Mouse (Mus musculus) gastrocnemius, postnatal 25 days (tissue): ENCODE measurements at regions not wholly inside any gene's neighbourhood (a gene's known extent, or its start where the extent isn't known, plus 50 kb on each side); places are given as distances from the start of the nearest gene placed in this dataset.
"Not testable (repeated sequence)": the region's sequence is repeated elsewhere in the genome, so short reads cannot be mapped to it uniquely, and the experiment has no call there.

Experiments used
- DNase-seq: peaks from one replicate; pipeline ENCODE4 v3.0.0; 2022

DNA sequence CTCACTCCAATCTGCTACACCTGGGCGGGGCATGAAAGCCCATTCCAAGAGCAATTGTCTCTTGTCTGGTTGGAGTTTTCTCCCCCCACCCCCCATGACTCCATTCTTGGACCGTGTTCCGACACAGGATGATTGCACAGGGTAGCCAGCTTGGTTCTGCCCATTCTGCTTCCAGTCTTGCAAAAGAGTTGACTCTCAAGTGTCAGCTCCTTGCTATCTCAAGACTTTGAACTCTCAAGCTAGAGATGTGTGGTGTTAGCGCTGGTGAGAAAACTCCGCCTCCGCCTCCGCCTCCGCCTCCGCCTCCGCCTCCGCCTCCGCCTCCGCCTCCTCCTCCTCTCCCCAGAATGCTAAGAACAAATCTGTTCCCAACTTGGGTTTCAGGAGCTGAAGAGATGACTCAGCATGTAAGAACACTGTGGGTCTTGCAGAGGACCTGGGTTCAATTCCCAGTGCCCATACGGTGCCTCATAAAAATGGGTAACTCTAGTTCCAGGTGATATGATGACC lies 135.1 kb downstream of the Bcat1 start:
- no peak for DNase-seq

DNA sequence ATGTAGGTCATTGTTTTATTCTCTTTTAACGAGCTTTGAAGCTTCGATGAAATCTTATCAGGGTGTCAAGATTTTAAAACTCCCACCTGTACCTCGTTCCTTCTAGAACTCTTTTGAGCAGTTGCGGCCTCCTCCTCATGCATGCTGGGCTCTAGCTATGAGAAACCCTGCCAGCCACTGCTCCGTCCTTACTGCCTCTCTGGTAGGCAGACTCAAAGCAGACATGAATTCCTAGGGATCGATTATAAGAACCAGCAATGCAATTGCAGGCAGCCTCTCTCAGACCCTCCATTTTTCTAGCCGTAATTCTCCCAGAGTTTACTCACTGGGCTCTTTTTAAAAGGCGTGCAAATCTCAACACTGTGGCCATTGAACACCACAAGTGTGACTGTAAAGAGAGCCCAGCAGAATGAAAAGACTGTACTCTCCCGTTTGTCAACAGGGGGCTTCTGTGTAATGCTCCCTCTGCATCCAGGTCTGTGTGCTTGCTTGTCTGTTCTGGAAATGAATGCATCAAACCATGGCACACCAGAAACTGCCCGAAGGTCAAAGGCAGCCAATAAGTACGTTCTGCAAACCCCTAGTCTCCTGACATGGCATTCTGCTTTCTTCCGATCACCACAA lies 137.3 kb downstream of the Bcat1 start:
- DNase-seq: no peak

DNA sequence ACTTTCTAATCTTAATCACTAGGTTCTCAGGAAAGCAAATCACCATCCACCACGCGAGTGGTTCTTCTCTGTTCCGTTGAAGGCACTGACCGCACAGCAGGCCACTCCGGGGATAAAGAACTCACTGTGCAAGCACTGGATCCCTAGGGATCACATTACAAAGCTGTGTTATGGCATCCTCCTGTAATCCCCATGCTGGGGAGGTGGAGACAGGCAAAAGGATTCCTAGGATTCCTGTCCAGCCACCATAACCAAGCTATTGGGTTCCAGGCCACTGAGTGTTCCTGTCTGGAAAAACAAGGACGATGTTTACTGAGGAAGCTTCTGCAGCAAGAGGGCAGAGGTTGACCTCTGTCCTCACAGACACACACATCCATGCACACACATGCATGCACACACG lies 138.8 kb downstream of the Bcat1 start:
- DNase-seq: no peak

DNA sequence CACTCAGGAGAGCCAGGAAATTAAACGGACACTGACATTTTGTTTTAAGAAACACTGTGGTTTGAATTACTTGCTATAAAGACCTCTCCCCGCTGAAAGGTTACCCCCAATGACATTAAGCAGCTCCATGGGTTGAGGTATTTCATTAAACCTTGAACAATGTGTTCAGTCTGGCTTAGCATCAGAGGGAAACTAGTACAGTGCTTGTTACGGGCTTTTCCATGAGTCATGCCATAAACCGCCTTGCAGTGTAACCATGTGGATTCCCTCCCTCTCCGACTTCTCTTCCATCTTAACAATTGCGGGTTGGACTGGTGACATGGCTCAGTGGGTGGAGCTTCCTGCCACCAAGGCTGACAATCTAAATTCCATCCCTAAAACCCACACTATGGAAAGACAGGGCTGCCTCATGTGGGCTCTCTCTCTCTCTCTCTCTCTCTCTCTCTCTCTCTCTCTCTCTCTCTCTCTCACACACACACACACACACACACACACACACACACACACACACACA lies 142.2 kb downstream of the Bcat1 start:
- DNase-seq: no peak

DNA sequence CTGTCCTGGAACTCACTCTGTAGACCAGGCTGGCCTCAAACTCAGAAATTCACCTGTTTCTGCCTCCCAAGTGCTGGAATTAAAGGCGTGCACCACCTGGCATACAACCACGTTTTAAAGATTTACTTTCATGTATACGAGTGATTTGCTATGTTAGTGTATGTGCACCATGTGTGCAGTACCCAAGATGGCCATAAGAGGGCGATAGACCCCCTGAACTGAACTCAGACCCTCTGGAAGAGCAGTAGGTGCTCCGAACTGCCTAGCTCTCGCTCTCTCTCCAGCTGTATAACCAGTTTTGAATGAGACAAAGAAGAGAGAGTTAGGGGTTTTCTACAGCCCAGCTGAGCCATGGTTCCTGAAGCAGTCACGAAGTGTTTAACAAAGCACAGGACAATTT lies 143.6 kb downstream of the Bcat1 start:
- no peak for DNase-seq

DNA sequence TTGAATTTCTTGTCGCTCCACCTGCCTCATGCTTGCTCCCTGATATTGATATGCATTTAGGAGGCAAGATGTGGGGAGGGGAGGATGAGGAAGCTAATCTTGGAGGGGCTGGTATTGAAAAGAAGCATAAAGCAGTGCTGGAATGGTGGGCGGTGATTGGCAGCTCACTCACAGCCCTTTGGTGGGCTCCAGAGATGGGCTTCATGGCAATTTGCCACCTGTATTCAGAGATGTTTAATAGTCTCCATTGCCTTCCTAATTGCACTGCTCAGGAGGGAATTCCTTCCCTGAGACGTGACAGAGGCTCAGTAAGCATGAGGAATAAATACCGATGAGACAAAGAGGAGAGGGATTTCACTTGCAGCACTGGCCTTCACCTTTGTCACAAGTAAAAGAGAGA lies 146.0 kb downstream of the Bcat1 start:
- no peak for DNase-seq

DNA sequence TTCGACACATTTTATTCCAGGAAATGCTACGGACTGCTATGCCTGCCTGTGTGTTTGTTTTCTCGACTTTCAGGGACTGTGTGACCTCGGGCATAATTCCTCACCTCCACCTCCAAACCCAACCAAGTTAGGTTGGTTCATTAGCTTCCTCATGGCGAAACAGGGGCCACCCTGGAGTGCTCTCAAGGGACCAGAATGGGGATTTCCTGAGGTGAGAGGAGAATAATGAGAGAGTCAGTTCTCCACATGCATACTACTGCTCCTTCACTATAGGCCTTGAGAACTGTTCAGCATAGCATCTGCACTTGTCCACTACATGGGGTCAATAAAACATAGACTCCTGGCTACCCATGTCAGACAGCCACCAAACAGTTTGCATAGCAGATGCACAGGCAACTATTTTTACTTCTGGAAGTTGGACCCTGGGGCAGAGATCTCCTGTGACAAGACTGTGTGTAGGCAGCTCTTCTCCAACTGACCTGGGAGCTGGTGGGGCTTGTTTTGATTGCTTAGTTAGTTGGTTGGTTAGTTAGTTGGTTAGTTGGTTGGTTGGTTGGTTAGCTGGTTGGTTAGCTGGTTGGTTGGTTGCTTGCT lies 146.6 kb downstream of the Bcat1 start:
- DNase-seq: no peak

DNA sequence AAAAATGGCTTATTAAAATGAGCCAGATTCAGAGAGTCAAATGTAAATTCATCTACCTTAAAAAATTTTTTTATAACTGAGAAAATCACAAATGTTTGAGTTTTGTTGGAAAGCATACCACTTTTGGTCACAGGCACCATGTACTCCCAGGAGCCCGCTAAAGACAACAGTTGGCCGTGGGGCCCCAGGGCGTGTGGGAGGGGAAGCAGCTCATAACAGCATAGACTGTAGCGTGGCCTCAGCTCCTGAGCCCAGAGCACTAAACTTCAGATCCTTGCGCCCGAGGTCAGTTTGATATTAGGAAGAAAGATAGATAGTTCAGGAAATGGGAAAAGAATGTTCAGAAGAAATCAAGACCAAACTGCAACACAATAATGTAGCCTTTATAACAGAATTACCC lies 145.8 kb upstream of the Sox5 start:
- DNase-seq: no peak

DNA sequence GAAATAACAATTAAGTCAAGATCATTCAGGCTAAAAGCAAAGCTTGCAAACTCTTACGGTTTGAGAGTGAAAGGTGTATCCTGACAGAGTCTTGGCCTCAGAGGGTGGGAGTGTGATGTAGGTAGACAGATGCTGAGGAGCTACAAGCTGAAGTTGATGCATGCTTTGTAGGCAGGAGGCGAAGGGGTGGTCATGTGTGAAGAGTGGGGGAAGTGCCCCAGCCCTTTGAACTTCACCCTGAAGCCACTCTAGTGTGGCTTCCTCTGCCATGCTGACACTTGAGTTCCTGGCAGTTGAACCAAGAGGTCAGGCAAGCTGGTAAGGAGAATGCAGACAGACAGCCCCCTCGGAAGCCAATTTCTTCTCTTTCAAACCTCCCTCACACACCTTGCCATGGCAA lies 141.0 kb upstream of the Sox5 start:
- no peak for DNase-seq

DNA sequence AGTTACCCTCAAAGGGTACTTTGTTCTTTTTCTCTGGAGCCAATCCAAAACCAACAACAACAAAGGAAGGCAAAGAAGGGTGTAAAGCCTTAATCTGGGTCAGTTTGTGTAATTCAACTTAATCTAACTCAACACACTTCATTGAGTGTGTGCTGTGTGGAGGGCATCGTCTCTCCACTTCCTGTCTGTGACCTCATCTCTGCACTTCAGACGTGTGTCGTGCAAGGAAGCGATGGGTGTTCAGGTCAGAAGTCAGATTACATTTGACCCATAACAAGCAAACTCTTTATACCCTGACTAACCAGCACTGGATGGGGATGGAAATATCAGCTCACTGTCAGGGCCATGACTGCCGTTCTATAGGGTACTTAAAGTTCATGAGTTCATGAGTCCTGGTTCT lies 138.0 kb upstream of the Sox5 start:
- no peak for DNase-seq

DNA sequence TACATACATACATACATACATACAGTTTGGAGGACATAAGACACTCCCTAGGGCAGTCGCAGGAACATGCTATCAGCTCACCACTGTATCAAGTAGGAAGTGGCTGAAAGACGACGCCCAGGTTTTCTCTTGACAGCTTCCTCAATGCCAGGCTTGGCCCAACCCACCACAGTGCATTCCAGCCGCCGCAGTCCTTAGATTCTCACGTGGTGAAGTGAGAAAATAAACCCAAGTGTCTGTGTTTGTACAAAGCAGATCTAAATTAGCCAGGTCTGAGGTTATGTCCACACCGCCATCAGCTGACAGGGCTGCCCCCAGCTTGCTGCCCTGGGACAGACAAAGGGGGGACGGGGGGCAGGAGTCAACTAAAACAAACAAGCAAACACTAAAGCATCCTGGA lies 135.4 kb upstream of the Sox5 start:
- no peak for DNase-seq

DNA sequence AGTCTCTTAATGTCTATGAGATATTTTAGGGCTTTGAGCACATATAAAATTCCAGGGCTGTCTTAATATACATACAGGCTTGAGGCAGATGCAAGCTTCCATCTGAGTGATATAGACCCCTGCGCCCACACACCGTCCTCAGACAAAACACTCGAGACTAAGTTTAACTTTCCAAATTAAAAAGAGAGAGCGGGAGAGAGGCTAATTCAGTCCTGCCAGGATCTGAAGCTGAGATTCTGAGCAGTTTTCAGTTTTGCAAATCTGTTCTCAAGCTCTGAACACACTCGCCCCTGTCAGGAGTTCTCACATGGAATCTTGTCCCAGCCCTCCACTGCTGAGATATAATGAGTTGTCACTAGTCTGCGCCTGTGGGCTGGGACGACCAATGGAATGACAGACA lies 130.0 kb upstream of the Sox5 start:
- no peak for DNase-seq

DNA sequence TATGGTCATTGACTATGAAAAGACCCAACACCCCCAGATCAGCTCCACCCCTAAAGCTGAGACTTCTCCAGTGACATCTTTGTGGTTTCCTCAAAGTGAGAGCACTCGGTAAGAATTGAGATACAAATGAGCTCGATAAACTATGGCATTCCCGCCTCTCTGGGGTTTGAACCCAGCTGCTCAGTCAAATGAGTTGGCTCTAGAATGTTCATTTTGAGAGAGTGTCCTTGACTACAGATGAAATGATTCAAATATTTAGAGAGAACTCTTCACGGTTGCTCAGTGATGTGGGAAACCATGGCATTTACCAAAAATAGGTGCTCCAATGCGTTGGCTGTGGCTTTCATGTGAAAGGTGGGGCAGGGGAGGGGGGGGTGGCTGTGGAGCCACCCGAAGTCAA lies 128.6 kb upstream of the Sox5 start:
- no peak for DNase-seq

DNA sequence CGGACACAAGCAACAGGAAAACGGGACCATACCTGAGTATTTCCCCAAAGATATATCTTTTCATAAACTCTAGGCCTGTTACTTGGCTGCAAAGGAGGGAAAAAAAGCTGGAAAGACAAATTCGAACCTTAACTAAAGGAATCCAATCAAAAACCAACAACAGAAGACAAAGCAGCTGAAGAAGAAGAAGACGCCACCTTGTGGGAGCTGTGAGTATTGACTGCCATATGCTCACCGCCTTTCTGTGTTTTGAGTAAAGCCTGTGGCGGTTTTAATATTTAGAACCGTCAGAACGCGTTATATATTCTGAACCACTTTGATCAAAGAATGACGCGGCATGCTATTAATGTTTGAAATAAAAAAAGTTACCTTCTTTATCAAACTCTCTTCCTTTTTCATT lies 126.9 kb upstream of the Sox5 start:
- DNase-seq: no peak

DNA sequence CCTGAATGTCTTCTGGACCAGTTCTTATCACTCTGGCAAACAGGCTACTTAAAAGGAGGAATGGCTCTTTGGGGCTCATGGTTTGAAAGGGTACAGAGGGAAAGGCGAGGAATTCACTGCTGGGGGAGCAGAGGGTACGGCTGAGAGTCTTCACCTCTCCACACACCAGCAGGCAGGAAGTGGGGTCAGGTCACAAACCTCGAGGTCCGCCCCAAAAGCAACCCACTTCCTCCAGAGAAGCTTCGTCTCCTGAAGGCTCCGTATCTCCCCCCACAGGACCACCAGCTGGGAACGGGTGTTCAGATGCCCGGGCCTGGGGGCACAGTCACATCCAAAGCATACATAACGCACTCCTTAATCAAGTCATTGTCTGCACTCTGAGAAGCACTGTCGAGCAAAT lies 121.4 kb upstream of the Sox5 start:
- DNase-seq: no peak

DNA sequence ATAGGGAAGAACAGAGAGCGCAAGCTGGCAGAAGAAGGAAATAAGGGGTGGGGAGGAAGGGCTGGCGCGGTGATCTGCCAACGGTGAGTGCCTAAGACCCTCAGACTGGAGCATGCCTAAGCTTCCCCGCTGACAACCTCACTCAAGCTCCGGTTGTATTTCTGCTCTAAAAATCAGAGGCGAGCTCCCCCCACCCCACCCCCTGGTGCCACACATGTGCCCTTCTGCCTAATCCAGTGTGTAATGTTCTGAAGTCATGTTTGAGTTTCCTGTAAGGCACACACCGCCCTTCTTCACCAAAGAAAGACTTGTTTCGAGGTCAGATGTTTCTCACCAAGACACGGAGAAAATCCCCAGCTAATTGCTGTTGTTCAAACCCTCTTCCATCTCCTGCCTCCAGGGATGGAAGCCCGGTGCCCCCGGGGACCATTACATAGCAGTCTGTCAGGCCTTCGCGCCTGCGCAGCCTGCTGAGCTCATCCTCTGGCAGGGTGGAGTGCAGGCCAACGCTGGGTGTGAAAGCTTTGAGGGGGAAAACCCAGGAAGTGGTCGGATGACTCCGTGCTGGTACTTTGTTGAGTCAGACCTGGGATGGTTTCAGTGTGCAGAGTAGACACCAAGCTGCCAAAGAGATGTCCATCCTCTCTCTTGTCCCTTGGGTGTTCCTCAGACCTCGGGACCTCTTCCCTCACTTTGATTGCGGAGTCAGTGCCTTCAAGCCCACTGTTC lies 120.7 kb upstream of the Sox5 start:
- peak; percentile 61 for DNase-seq

DNA sequence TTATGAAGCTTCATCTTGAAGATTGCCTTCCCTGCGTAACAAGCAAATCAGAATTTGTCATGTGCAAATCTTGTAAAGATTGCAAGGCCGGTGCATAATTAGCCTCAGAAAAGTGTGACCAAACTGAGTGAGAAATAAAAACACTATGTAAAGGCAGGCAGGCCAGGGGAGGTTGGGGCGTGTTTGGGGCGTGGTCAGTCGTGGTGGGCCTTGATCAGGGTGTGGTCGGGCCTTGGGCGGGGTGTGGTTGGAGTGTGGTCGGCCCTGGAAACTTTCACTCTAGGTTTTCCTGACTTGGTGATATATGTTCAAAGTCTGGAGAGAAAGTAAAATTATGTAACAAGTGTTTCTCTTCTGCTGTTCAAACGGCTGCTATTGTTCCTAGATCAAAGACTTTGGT lies 120.0 kb upstream of the Sox5 start:
- DNase-seq: no peak

DNA sequence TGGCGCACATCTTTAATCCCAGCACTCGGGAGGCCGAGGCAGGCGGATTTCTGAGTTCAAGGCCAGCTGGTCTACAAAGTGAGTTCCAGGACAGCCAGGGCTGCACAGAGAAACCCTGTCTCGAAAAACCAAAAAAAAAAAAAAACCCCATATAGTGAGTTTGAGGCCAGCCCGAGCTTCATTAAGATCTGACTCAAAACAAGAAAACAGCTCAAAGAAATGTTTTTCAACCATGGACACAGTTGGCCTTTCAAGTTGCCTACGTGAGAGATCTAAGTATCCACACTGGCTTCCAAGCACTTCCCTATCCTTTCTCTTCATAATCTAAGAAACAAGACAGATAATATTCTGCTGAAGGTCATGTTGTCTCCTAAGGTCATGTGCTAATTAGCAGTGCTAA lies 119.1 kb upstream of the Sox5 start:
- DNase-seq: not testable (repeated sequence)

DNA sequence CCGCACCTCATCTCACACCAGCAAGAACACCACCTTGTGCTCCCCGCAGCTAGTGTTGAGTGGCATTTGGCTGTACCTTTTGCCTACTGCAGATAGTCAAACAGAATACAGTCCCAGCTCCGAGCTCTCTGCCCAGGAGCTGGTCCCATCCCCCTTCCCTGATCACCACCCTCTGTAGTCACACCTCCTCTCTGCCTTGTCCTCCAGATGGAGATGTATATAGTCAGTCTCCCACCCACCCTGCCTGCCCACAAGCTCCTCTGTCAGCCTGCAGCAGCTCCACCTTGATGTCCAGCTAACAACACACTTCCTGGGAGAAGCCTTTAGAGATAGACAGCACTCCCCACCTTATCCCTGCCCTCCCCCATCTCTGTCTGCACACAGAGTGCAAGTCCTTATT lies 115.7 kb upstream of the Sox5 start:
- no peak for DNase-seq

DNA sequence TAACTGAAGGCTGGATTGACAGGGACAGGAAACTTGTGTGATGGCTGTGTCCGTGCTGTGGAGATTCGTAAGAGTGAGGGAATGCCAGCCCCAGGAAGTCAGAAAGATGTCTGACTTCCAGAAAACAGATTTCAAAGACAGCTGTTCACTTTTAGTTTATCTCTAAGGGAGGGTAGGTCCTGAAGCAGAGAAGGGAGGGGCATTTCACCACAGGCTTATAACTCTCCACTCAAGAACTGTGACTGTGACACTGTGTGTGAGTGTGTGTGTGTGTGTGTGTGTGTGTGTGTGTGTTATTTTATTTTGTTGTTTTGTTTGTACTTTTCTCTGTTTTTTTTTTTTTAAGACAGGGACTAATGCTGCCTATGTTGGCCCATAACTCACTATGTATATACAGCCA lies 109.1 kb upstream of the Sox5 start:
- DNase-seq: no peak

DNA sequence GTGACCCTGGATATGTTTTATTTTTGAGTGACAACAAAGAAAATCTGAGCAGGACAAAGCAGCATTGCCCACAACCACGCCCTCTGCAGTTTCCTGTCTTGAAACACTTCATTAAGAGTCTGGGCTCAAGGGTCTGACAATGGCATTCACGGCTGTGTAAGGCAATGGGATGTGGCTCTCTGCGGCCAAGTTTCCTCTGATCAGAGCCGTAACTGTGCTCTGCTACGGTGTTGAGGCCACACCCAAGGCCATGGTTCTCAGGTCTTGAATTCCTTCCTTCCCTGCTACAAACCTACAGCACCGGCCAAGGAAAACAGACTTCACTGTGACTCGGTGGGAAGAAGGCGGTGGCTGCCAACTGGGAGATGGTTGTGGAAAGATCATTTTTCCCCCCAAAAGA lies 108.4 kb upstream of the Sox5 start:
- DNase-seq: no peak

DNA sequence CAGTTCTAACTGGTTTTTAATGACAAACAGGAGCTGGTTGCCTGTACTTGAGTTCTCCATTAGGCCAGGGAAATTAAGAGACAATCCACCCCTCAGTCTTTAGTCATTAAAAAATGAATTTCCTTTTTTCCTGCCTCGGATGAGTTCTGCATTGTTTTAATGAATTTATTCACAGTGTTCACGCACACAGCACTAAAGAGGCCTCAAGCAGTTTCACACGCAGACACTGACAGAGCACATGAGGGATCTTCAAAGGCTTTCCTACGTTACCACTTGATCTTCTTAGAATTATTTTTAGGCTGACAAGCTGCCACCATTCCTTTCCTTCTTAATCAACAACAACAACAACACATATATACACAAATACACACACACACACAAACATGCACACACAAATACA lies 101.3 kb upstream of the Sox5 start:
- DNase-seq: no peak

DNA sequence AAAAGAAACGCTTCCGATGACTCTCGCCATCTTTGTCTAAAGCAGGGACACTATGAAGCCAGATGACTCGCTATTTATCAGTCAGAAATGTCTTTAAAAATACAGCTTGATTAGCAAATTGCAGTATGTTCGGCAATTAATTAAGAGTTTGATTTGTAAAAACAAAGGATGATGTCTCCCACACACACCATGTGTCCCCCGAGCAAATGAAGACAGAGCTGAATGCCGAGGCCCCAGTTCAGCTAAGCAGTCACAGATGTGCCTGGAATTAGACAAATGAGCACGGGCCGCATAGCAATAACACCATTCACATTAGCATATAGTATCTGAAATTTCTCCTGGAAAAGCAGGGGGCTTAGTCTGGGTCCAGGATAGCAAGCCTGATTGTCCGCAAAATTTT lies 98.3 kb upstream of the Sox5 start:
- DNase-seq: no peak

DNA sequence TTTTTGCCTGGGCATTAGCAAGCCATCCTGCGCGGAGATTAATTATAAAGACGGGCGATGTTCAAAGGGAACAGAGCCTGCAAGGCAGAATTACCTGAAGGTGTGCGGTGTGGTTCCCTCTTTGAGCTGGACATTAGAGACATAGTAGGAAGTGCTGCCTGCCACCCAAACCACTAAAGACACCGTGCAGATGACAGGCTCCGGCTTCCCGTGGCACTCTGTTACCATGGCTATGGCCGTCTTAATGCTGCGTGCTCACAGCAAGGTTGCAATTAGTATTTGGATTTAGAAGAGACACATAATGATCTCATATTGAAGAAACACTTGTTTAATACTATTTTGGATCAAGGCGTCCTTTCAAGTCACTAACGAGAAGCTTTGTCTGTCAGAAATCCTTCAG lies 95.0 kb upstream of the Sox5 start:
- DNase-seq: no peak
